Mouse (Mus musculus): Measurements from ENCODE around the gene Abca4.

DNA sequence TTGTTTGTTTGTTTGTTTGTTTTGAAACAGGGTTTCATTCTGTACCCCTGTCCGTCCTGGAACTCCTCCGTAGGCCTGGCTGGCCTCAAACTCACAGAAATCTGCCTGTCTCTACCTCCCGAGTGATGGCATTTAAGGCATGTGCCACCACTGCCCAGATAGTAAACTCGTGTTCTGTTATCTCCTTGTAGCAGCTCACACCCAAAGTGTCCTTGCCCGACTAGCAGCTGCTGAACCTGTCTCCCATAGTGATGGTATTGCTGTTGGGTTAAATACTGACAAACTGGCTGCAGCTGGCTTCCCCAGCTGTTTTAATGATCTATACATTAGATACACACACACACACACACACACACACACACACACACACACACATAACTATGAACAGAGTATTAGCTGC lies 55.5 kb downstream of the Abca4 start:
- TF ChIP-seq CTCF (conservative IDR thresholded peaks at IDR 0.05; ENCODE audit: insufficient read depth, insufficient read length, low read depth, low read length): no peak
- TF ChIP-seq POLR2A (IDR thresholded peaks at IDR 0.05; ENCODE audit: low read depth, low read length): no peak
